22 mouse cellular contexts compared by ENCODE assay signal in the genomic region with DNA sequence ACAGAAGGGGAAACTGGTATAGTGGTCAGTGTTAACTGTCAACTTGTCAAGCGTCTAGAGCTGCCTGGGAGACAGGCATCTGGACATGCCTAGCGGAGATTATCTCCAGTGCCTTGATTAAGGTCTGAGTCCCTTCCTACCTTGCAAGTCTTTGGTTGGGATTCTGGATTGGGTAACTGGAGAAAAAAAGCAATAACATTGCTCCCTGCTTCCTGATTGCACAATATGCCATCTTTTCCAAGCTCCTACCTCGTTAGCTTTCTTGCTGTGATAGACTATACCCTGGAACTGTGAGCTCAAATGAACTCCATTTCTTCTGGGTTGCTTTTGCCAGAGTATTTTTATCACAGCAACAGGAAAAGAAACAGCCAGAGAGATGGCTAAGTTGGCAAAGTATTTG. TPM values are rescaled to one million over a fixed set of nuclear protein-coding genes. Genes with fewer than 3 reads are reported as not detected.
DNase-seq lines count a peak whose midpoint lies in the region; ATAC-seq and TF ChIP-seq lines count a peak whose summit lies in the region.
"Had no signal": no experiment of that assay in that cellular context is flagged by ENCODE, and none has a peak within 500 bp of the region (broad histone marks: within the 10 kb centered on the region; RNA-seq: fewer than 3 reads in every experiment).

No protein-coding gene starts in this region.

- no peak for ATAC-seq in liver, embryonic 11.5 days (replicated peaks; ENCODE audit: low FRiP score)
- peak; percentile 47 for ATAC-seq in granulocyte monocyte progenitor cell, adult 5-6 weeks (replicated peaks; ENCODE audit: poor library complexity, severe bottlenecking)
- no peak for ATAC-seq in forebrain, embryonic 13.5 days
- ATAC-seq: activated CD4-positive, CD25-positive, alpha-beta regulatory T cell, adult 4 months; forebrain, embryonic 15.5 days; forebrain, postnatal 0 days; Patski had no signal

- no peak overlapping the region for H3K9ac ChIP-seq in liver, adult 2 months (ENCODE audit: low read depth, low read length)
- H3K9ac ChIP-seq in liver, embryonic 11.5 days (ENCODE audit: low read depth, low read length) = no peak overlapping the region
- H3K9ac ChIP-seq in forebrain, embryonic 13.5 days = no peak overlapping the region
- H3K9ac ChIP-seq: embryonic facial prominence, embryonic 12.5 days; forebrain, embryonic 12.5 days; forebrain, embryonic 15.5 days; forebrain, postnatal 0 days had no signal

- no peak overlapping the region for H3K4me3 ChIP-seq in liver, adult 2 months (ENCODE audit: insufficient read depth, low read depth, low read length)
- H3K4me3 ChIP-seq in liver, embryonic 11.5 days (ENCODE audit: low read depth, low read length) = no peak overlapping the region
- no peak overlapping the region for H3K4me3 ChIP-seq in forebrain, embryonic 13.5 days
- H3K4me3 ChIP-seq: embryonic facial prominence, embryonic 10.5 days; embryonic facial prominence, embryonic 12.5 days; forebrain, embryonic 10.5 days; forebrain, embryonic 12.5 days; forebrain, embryonic 15.5 days had no signal

- TF ChIP-seq POLR2A in liver, adult 2 months (IDR thresholded peaks at IDR 0.05; ENCODE audit: extremely low read depth, insufficient read depth, low read length) = no peak

- H3K36me3 ChIP-seq in liver, adult 2 months (ENCODE audit: control insufficient read depth, insufficient read depth, low read length) = no peaks in the 10 kb centered on the region
- no peaks in the 10 kb centered on the region for H3K36me3 ChIP-seq in liver, embryonic 11.5 days (ENCODE audit: control insufficient read depth, insufficient read depth, low read length)
- no peaks in the 10 kb centered on the region for H3K36me3 ChIP-seq in forebrain, embryonic 13.5 days (ENCODE audit: poor library complexity, severe bottlenecking)
- H3K36me3 ChIP-seq: embryonic facial prominence, embryonic 10.5 days; embryonic facial prominence, embryonic 12.5 days; forebrain, embryonic 12.5 days; forebrain, embryonic 15.5 days had no signal

- H3K27me3 ChIP-seq in liver, adult 2 months (ENCODE audit: control insufficient read depth, insufficient read depth, low read length) = no peaks in the 10 kb centered on the region
- no peaks in the 10 kb centered on the region for H3K27me3 ChIP-seq in liver, embryonic 11.5 days (replicated peaks; ENCODE audit: control insufficient read depth, insufficient read depth, low read length)
- H3K27me3 ChIP-seq in forebrain, embryonic 13.5 days = no peaks in the 10 kb centered on the region
- H3K27me3 ChIP-seq: embryonic facial prominence, embryonic 12.5 days; forebrain, embryonic 12.5 days; forebrain, embryonic 15.5 days; Patski had no signal

- H3K9me3 ChIP-seq in liver, embryonic 11.5 days (ENCODE audit: control insufficient read depth, low read length) = no peaks in the 10 kb centered on the region
- H3K9me3 ChIP-seq in forebrain, embryonic 13.5 days (replicated peaks) = no peaks in the 10 kb centered on the region
- H3K9me3 ChIP-seq: embryonic facial prominence, embryonic 10.5 days; embryonic facial prominence, embryonic 12.5 days; forebrain, embryonic 10.5 days; forebrain, embryonic 12.5 days; forebrain, embryonic 15.5 days had no signal

- 0 out of 2 replicates have a peak overlapping the region, but pooled peaks have one; percentile 12 for H3K27ac ChIP-seq in liver, adult 2 months (replicated peaks; ENCODE audit: insufficient read depth, low read depth, low read length)
- H3K27ac ChIP-seq in liver, embryonic 11.5 days (ENCODE audit: low read depth, low read length) = no peak overlapping the region
- no peak overlapping the region for H3K27ac ChIP-seq in forebrain, embryonic 13.5 days
- H3K27ac ChIP-seq: embryonic facial prominence, embryonic 10.5 days; embryonic facial prominence, embryonic 12.5 days; forebrain, embryonic 10.5 days; forebrain, embryonic 12.5 days; forebrain, embryonic 15.5 days had no signal

- no peak for TF ChIP-seq CTCF in liver, adult 2 months (IDR thresholded peaks at IDR 0.05; ENCODE audit: low read depth, low read length)

- 37% methylated on average over 3 of the region's 3 CpGs for WGBS in liver, adult 2 months
- 53% methylated on average over 3 of the region's 3 CpGs for WGBS in liver, embryonic 11.5 days
- WGBS in forebrain, embryonic 13.5 days = 85% methylated on average over 3 of the region's 3 CpGs

- H3K79me2 ChIP-seq in liver, adult 2 months (ENCODE audit: control insufficient read depth, insufficient read depth, low read length) = peaks cover 20% of the 10 kb centered on the region; the same call in 1 of the 2 replicates

- peaks cover 13% of the 10 kb centered on the region for H3K4me1 ChIP-seq in liver, adult 2 months (ENCODE audit: control insufficient read depth, insufficient read depth, low read length)
- peaks cover 16% of the 10 kb centered on the region for H3K4me1 ChIP-seq in liver, embryonic 11.5 days (replicated peaks; ENCODE audit: control insufficient read depth, insufficient read depth, low read length)
- no peaks in the 10 kb centered on the region for H3K4me1 ChIP-seq in forebrain, embryonic 13.5 days
- H3K4me1 ChIP-seq: embryonic facial prominence, embryonic 10.5 days; embryonic facial prominence, embryonic 12.5 days; forebrain, embryonic 10.5 days; forebrain, embryonic 12.5 days; forebrain, embryonic 15.5 days had no signal

- no peak overlapping the region for H3K4me2 ChIP-seq in liver, embryonic 11.5 days
- H3K4me2 ChIP-seq in forebrain, embryonic 13.5 days = no peak overlapping the region
- H3K4me2 ChIP-seq: embryonic facial prominence, embryonic 12.5 days; forebrain, embryonic 12.5 days; forebrain, embryonic 15.5 days had no signal

- peak; percentile 89 for DNase-seq in liver, adult 2 months (ENCODE audit: extremely low read depth, low read depth, low spot score)
- DNase-seq in liver, embryonic 11.5 days (ENCODE audit: low spot score) = no peak
- DNase-seq in fat pad, adult 2 months (ENCODE audit: extremely low read depth, low read depth, low spot score) = peak; percentile 56
- no peak for DNase-seq in layer of hippocampus, postnatal 10 days (ENCODE audit: low spot score in 2 of 2)
- DNase-seq: adrenal gland, adult 8-10 months; adrenal gland, postnatal 14 days; adrenal gland, postnatal 36 days; cerebellum, adult 11-12 months; cerebellum, adult 2 months; cerebellum, adult 9-10 months; cerebellum, postnatal 10 days; cerebellum, postnatal 25 days; forebrain, postnatal 0 days had no signal

RNA-seq across cellular contexts. Expression of gene Nipbl, which starts 30.9 kb away (rescaled TPM):
- 16.7 and 17.5 TPM in 2 replicates for total RNA-seq in liver, adult 2 months (2014; rRNA removed)
- 1.8 and 1.9 TPM in 2 replicates for polyA plus RNA-seq in liver, adult 2 months (2012; rRNA removed)
- polyA plus RNA-seq in liver, embryonic 11.5 days (2014; fragmentation: Nextera tagmentation; extraction: Ambion mirVana) = 15.3 and 16.8 TPM in 2 replicates
- total RNA-seq in granulocyte monocyte progenitor cell, adult 5-6 weeks (2014; fragmentation: Nextera tagmentation) = 55.1 and 55.8 TPM in 2 replicates
- 46.2 and 52.3 TPM in 2 replicates for total RNA-seq in granulocyte monocyte progenitor cell, adult 5-6 weeks (2017)
- 21.6 and 22.6 TPM in 2 replicates for polyA plus RNA-seq in forebrain, embryonic 13.5 days (2015; fragmentation: Nextera tagmentation; extraction: Ambion mirVana)
- total RNA-seq in layer of hippocampus, postnatal 10 days (2021) = 10 to 100 TPM; 31.8 to 33.4 TPM

Comparison
In these comparisons a context has a peak if more than half of its experiments do, and no peak if none do; other contexts are left out.
1. DNase-seq: peak in liver, adult 2 months (single experiment) and fat pad, adult 2 months (single experiment); none in liver, embryonic 11.5 days (single experiment) and layer of hippocampus, postnatal 10 days (0 of 2).